Mouse (Mus musculus) spleen, adult 2 months (tissue): ENCODE measurements at regions not wholly inside any gene's neighbourhood (a gene's known extent, or its start where the extent isn't known, plus 50 kb on each side); places are given as distances from the start of the nearest gene placed in this dataset.

Experiments
- CTCF ChIP-seq: fragments of 200-500 bp; IDR thresholded peaks from 2 replicates; pipeline ENCODE4 v1.5.1; 2011; ENCODE audit warnings: mild to moderate bottlenecking, inconsistent platforms; ENCODE audit not compliant: insufficient read depth, insufficient read length, insufficient replicate concordance; ENCODE audit errors: extremely low read depth
- POLR2A ChIP-seq: fragments of 200-500 bp; IDR thresholded peaks from 2 replicates; pipeline ENCODE4 v1.6.1; 2011; ENCODE audit warnings: low read depth, low read length, inconsistent platforms

DNA sequence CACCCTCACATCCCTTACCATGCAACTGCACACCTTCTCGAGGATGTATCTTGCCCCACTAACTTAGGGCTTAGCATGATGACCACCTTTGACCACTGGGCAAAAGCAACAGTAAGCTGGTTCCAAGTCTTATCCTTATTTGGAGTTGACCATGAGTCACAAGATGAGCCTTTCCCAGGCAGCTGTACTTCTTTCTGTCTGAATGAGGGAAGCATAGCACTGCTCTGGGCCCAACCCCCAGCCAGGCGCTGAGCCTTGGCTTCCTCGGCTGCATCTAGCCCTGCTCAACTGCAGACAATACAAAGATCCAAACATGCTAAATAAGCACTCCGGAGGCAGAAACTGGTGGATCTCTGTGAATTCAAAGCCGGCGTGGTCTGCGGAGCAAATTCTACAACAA, 392.9 kb downstream of the H2al1j start:
- TF ChIP-seq POLR2A = no peak
- TF ChIP-seq CTCF = no peak
